Mouse (Mus musculus) limb, embryonic 12.5 days (tissue): ENCODE measurements around the gene Lrrc36. TPM values are rescaled to one million over a fixed set of nuclear protein-coding genes. Genes with fewer than 3 reads are reported as not detected.
A peak's percentile ranks its signal among the peaks of the same experiment; 100 is the strongest.

Experiments used
- ATAC-seq: fragments of 200-750 bp; cut with Nextera tagmentation; 2 replicates; pipeline ENCODE4 v1.8.0; 2017; ENCODE audit warnings: low read depth, moderate TSS enrichment; ENCODE audit not compliant: insufficient number of reproducible peaks, insufficient read depth, low FRiP score, low TSS enrichment
- H3K27ac ChIP-seq: fragments of 300-500 bp; sonication (generic); 2 replicates; pipeline ENCODE4 v1.5.1; 2016; ENCODE audit warnings: mild to moderate bottlenecking, moderate library complexity
- H3K27me3 ChIP-seq: fragments of 300-500 bp; sonication (generic); 2 replicates; pipeline ENCODE4 v1.6.1; 2016; ENCODE audit warnings: mild to moderate bottlenecking, moderate library complexity
- H3K36me3 ChIP-seq: fragments of 300-500 bp; sonication (generic); 2 replicates; pipeline ENCODE4 v1.6.1; 2016; ENCODE audit warnings: mild to moderate bottlenecking, moderate library complexity
- H3K4me1 ChIP-seq: fragments of 300-500 bp; sonication (generic); replicated peaks from 2 replicates; pipeline ENCODE4 v1.6.1; 2016
- H3K4me2 ChIP-seq: fragments of 300-500 bp; sonication (generic); 2 replicates; pipeline ENCODE4 v1.6.1; 2016; ENCODE audit warnings: mild to moderate bottlenecking, moderate library complexity
- H3K4me3 ChIP-seq: fragments of 300-500 bp; sonication (generic); replicated peaks from 2 replicates; pipeline ENCODE4 v1.5.1; 2016; ENCODE audit warnings: mild to moderate bottlenecking
- H3K9ac ChIP-seq: fragments of 300-500 bp; sonication (generic); replicated peaks from 2 replicates; pipeline ENCODE4 v1.6.1; 2016; ENCODE audit warnings: mild to moderate bottlenecking, moderate library complexity
- H3K9me3 ChIP-seq: fragments of 300-500 bp; sonication (generic); 2 replicates; pipeline ENCODE4 v1.6.1; 2016; ENCODE audit warnings: mild to moderate bottlenecking, moderate library complexity
- WGBS: fragments of 180-500 bp; shearing (Covaris S2); methylation state at CpG from one replicate; pipeline ENCODE4 v1.1.7; 2016; 5-methylcytosine and 5-hydroxymethylcytosine counted together
- polyA plus RNA-seq: library from polyadenylated mRNA; unstranded; fragments of >200 nt; fragmentation: Nextera tagmentation; extraction: Ambion mirVana; gene quantifications from 2 replicates; pipeline ENCODE4 v1.2.1, GENCODE M21; 2016

Gene Lrrc36
- polyA plus RNA-seq, 1 experiment from 2014 or later: 0.39 TPM

- peaks cover 35% of the 10 kb centered on the region for H3K4me1 ChIP-seq
Measured at GRCm38 (mm10) chr8:105467396-105467985, 54.1 kb downstream of the Lrrc36 start.

GRCm38 (mm10) chr8:105468002-105468720 is 54.8 kb downstream of the Lrrc36 start:
- Histone ChIP-seq H3K9ac (no peak overlapping the region), H3K4me1 (peaks cover 42% of the 10 kb centered on the region), H3K9me3 (no peaks in the 10 kb centered on the region), H3K4me3 (no peak overlapping the region), H3K4me2 (no peak overlapping the region), H3K36me3 (peaks cover 7% of the 10 kb centered on the region; the same call in 1 of the 2 replicates), H3K27me3 (peaks cover 32% of the 10 kb centered on the region), H3K27ac (no peak overlapping the region)
- no peak for ATAC-seq
- WGBS: 89% methylated on average over 27 of the region's 27 CpGs

More at GRCm38 (mm10) chr8:105467396-105467985, 54.1 kb downstream of the Lrrc36 start:
- no peak overlapping the region for H3K9ac ChIP-seq
- WGBS: 87% methylated on average over 10 of the region's 10 CpGs
- peaks cover 4% of the 10 kb centered on the region; the same call in 1 of the 2 replicates for H3K36me3 ChIP-seq
- peaks cover 26% of the 10 kb centered on the region for H3K27me3 ChIP-seq
- no peak overlapping the region for H3K27ac ChIP-seq
- no peaks in the 10 kb centered on the region for H3K9me3 ChIP-seq
- no peak for ATAC-seq
- H3K4me3 ChIP-seq: no peak overlapping the region
- H3K4me2 ChIP-seq: no peak overlapping the region

DNA sequence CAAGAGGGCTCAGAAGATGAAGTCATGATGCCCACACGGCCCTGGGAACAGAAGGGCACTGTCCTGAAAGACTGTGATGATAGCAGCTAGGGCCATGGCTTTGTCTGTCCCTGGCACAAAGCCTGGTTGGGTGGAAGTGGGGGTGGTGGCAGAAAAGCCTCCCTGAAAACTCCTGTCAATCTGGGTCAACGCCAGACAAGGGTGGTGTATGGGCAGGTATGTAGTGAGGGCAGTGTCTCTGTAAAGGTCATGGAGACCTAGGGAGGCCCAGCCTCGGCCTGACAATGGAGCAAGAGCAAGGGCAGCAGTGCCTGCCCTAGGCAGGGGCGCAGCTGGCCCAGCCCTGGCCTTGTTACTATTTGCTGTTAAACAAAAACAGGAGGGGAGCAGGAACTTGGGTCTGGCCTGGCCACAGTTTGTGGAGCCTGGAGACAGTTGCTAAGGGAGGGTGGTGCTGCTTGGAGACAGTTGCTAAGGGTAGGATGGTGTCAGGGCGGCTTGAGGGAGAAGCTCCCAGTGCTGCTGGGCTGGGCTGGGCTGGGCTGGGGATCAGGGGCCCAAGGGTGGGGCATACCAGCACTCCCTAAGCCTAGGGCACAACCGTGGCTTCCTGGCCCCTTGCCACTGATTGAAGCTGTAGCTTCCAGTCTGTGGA is 55.8 kb downstream of the Lrrc36 start:
- H3K4me3 ChIP-seq: no peak overlapping the region
- 38% methylated on average over 6 of the region's 6 CpGs for WGBS

DNA sequence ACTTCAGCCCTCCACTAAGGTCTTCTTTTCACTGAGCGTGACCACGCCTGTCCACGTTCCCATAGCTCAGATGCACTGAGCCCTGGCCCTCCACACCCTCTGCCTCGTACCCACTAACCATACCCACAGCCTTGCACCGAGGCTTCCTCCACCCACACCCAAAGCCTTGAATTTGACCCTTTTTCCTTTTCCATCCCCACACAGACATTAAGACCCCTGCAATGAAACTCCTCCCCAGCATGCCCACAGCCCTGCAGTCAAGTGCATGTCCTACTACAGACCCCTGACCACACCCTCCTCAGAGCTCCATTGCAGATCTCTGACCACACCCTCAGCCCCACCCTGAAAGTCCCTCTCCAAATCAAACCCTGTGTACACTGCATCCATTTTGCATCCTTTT is 56.4 kb downstream of the Lrrc36 start:
- Histone ChIP-seq H3K9ac (no peak overlapping the region), H3K27ac (no peak overlapping the region), H3K4me3 (no peak overlapping the region), H3K36me3 (peaks cover 16% of the 10 kb centered on the region; the same call in 1 of the 2 replicates), H3K27me3 (peaks cover 49% of the 10 kb centered on the region), H3K9me3 (no peaks in the 10 kb centered on the region), H3K4me2 (peak overlapping the region; percentile 66; the same call in 1 of the 2 replicates), H3K4me1 (peaks cover 58% of the 10 kb centered on the region)
- 91% methylated on average over 5 of the region's 5 CpGs for WGBS
- ATAC-seq: no peak

More for the DNA sequence above, 55.8 kb downstream of the Lrrc36 start:
- no peak overlapping the region for H3K4me2 ChIP-seq
- peaks cover 52% of the 10 kb centered on the region for H3K4me1 ChIP-seq
- H3K27me3 ChIP-seq: peaks cover 43% of the 10 kb centered on the region
- H3K27ac ChIP-seq: no peak overlapping the region
- no peak for ATAC-seq
- no peaks in the 10 kb centered on the region for H3K9me3 ChIP-seq
- no peak overlapping the region for H3K9ac ChIP-seq
- H3K36me3 ChIP-seq: peaks cover 14% of the 10 kb centered on the region; the same call in 1 of the 2 replicates

- 0 out of 2 replicates have a peak overlapping the region, but pooled peaks have one; percentile 45 for H3K27ac ChIP-seq
- 0 out of 2 replicates have a peak overlapping the region, but pooled peaks have one; percentile 38 for H3K4me3 ChIP-seq
- no peak for ATAC-seq
- 72% methylated on average over 5 of the region's 5 CpGs for WGBS
- peaks cover 52% of the 10 kb centered on the region for H3K27me3 ChIP-seq
- H3K4me1 ChIP-seq: peaks cover 63% of the 10 kb centered on the region
- H3K36me3 ChIP-seq: peaks cover 16% of the 10 kb centered on the region; the same call in 1 of the 2 replicates
- H3K9me3 ChIP-seq: no peaks in the 10 kb centered on the region
- H3K4me2 ChIP-seq: peak overlapping the region; percentile 66
- no peak overlapping the region for H3K9ac ChIP-seq
Measured at GRCm38 (mm10) chr8:105470262-105470661, 56.9 kb downstream of the Lrrc36 start.

DNA sequence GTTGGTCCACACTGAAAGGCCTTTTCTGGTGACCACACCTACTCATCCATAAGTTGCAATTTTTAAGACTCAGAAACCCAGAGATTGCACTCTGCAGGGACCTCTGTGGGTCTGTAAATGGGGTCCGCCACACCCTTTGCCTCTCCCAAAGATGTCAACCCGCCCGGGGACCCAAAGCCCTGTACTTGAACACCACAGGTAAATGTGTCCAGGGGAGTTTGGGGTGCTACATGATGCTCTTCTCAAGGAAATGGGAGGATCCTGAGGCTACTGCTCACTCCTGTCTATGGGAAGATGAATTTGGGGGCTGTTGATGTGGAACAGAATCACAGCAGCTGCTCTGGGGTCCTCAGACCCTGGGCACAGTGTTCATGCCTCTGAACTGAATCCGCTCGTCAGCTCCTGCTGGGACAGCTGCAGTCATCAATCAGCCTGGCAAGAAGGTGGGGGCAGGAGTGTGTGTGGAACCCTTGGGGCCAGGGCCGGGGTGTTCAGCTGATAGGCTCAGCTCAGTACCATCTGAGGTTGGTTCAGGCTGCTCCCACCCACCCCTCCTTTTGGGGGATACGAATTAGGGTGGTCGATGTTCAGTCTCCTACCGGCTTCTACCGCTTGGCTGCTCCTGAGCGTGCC is 57.4 kb downstream of the Lrrc36 start:
- Histone ChIP-seq H3K4me2 (peak overlapping the region; percentile 66), H3K4me3 (peak overlapping the region; percentile 38), H3K36me3 (peaks cover 19% of the 10 kb centered on the region; the same call in 1 of the 2 replicates), H3K4me1 (peaks cover 68% of the 10 kb centered on the region), H3K9me3 (no peaks in the 10 kb centered on the region), H3K27me3 (peaks cover 58% of the 10 kb centered on the region), H3K27ac (0 out of 2 replicates have a peak overlapping the region, but pooled peaks have one; percentile 45), H3K9ac (peak overlapping the region; percentile 57)
- 19% methylated on average over 11 of the region's 11 CpGs for WGBS
- peak; percentile 74 for ATAC-seq

GRCm38 (mm10) chr8:105471314-105472015 is 58.1 kb downstream of the Lrrc36 start, which contains the start of gene Tppp3:
Gene Tppp3 (minus strand): TSS chr8:105471526.
- H3K27me3 ChIP-seq: peaks cover 61% of the 10 kb centered on the region
- H3K36me3 ChIP-seq: peaks cover 24% of the 10 kb centered on the region; the same call in 1 of the 2 replicates
- no peaks in the 10 kb centered on the region for H3K9me3 ChIP-seq
- WGBS: 7% methylated on average over 25 of the region's 25 CpGs
- H3K4me1 ChIP-seq: peaks cover 69% of the 10 kb centered on the region
- peak; percentile 89 for ATAC-seq
- peak within 1 kb of the TSS; percentile 38 for H3K4me3 ChIP-seq
- H3K4me2 ChIP-seq: peak within 1 kb of the TSS; percentile 66
- H3K9ac ChIP-seq: peak within 1 kb of the TSS; percentile 57
- H3K27ac ChIP-seq: 0 out of 2 replicates have a peak within 1 kb of the TSS, but pooled peaks have one; percentile 45

GRCm38 (mm10) chr8:105472414-105472932 is 59.1 kb downstream of the Lrrc36 start:
- H3K27me3 ChIP-seq: peaks cover 61% of the 10 kb centered on the region
- peaks cover 24% of the 10 kb centered on the region; the same call in 1 of the 2 replicates for H3K36me3 ChIP-seq
- no peak for ATAC-seq
- no peaks in the 10 kb centered on the region for H3K9me3 ChIP-seq
- no peak overlapping the region; the same call in 1 of the 2 replicates for H3K9ac ChIP-seq
- no peak overlapping the region for H3K4me3 ChIP-seq
- WGBS: 10% methylated on average over 23 of the region's 23 CpGs
- no peak overlapping the region; the same call in 1 of the 2 replicates for H3K4me2 ChIP-seq
- H3K4me1 ChIP-seq: peaks cover 72% of the 10 kb centered on the region
- H3K27ac ChIP-seq: no peak overlapping the region

DNA sequence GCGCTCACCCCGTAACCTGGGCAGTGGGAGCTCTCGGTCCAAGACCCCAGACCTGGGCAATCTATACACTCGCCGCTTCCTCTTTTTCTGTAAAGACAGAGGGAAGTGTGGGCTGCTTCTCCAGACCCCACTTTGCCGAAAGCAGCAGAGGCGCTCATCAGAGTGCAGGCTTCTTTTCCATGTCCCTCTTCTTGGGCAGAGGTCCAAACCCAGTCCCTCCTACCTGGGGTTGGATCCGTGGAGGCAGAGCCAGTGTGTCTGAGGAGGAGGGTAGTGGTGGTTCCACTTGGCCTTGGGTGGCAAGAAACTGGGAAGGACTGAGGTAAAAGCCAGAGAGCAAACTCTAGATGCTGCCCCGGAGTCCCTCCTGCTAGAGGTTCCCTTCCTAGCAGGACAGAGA is 59.6 kb downstream of the Lrrc36 start:
- WGBS: 42% methylated on average over 9 of the region's 9 CpGs
- Histone ChIP-seq H3K27me3 (peaks cover 61% of the 10 kb centered on the region), H3K9ac (no peak overlapping the region), H3K27ac (no peak overlapping the region), H3K36me3 (peaks cover 20% of the 10 kb centered on the region; the same call in 1 of the 2 replicates), H3K9me3 (no peaks in the 10 kb centered on the region), H3K4me1 (peaks cover 72% of the 10 kb centered on the region), H3K4me2 (no peak overlapping the region), H3K4me3 (no peak overlapping the region)
- no peak for ATAC-seq
